Mouse (Mus musculus): ENCODE data around the gene Olfr1367.

DNA sequence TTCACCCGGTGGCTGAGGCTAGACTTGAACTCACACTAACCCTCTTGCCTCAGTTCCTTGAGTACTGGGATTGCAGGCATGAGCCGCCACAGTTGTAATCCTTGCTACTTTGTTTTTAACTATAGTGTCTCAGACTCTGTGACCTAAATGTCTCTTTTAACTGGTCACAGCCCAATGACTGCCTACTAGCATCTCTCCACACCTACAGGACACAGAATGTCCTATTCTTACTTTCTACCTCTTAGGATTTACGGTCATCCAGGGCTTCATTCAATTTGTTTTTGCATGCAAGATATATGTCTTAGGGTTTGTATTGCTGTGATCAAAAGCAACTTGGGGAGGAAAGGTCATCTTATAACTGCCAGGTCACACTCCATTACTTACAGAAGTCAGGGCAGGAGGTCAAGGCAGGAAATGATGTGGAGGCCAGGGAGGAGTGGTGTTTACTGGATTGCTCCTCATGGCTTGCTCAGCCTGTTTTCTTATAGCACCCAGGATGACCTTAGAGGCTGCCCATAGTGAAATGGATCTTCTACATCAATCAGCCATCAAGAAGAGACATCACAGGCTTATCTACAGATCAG lies 42.1 kb upstream of the Olfr1367 start:
- TF ChIP-seq ZNF384 (IDR thresholded peaks at IDR 0.05; ENCODE audit: low read depth, low read length) (no peak), HCFC1 (IDR thresholded peaks at IDR 0.05; ENCODE audit: borderline replicate concordance, insufficient read depth, low read length) (no peak), CHD2 (IDR thresholded peaks at IDR 0.05; ENCODE audit: low read depth, low read length) (no peak), MAFK (IDR thresholded peaks at IDR 0.05; ENCODE audit: insufficient read depth, low read depth, low read length) (no peak)
